Mouse (Mus musculus) hindbrain, embryonic 10.5 days (tissue): ENCODE data around the gene Hsd17b14. TPM values are rescaled to one million over a fixed set of nuclear protein-coding genes. Genes with fewer than 3 reads are reported as not detected.

ENCODE experiments used
- DNase-seq: peaks from one replicate; pipeline ENCODE4 v3.0.0-alpha.2; 2017; ENCODE audit warnings: low spot score
- H3K27ac ChIP-seq: fragments of 300-500 bp; sonication (generic); 2 replicates; pipeline ENCODE4 v1.5.1; 2016; ENCODE audit warnings: mild to moderate bottlenecking, moderate library complexity
- H3K27me3 ChIP-seq: fragments of 300-500 bp; sonication (generic); 2 replicates; pipeline ENCODE4 v1.6.1; 2016; ENCODE audit warnings: mild to moderate bottlenecking; ENCODE audit not compliant: poor library complexity, insufficient read depth, severe bottlenecking
- H3K36me3 ChIP-seq: fragments of 300-500 bp; sonication (generic); 2 replicates; pipeline ENCODE4 v1.6.1; 2016; ENCODE audit warnings: mild to moderate bottlenecking, moderate library complexity
- H3K4me1 ChIP-seq: fragments of 300-500 bp; sonication (generic); replicated peaks from 2 replicates; pipeline ENCODE4 v1.6.1; 2016; ENCODE audit warnings: mild to moderate bottlenecking
- H3K4me3 ChIP-seq: fragments of 300-500 bp; sonication (generic); 2 replicates; pipeline ENCODE4 v1.5.1; 2016; ENCODE audit warnings: mild to moderate bottlenecking, moderate library complexity
- H3K9me3 ChIP-seq: fragments of 300-500 bp; sonication (generic); 2 replicates; pipeline ENCODE4 v1.6.1; 2016; ENCODE audit warnings: mild to moderate bottlenecking, moderate library complexity
- WGBS: fragments of 180-500 bp; shearing (Covaris S2); methylation state at CpG from one replicate; pipeline ENCODE4 v1.1.7; 2016; 5-methylcytosine and 5-hydroxymethylcytosine counted together
- polyA plus RNA-seq: library from polyadenylated mRNA; unstranded; fragments of >200 nt; fragmentation: Nextera tagmentation; extraction: Ambion mirVana; gene quantifications from 2 replicates; pipeline ENCODE4 v1.2.1, GENCODE M21; 2016

Hsd17b14 gene
- polyA plus RNA-seq, 1 experiment from 2014 or later, result 1.1 TPM

DNA sequence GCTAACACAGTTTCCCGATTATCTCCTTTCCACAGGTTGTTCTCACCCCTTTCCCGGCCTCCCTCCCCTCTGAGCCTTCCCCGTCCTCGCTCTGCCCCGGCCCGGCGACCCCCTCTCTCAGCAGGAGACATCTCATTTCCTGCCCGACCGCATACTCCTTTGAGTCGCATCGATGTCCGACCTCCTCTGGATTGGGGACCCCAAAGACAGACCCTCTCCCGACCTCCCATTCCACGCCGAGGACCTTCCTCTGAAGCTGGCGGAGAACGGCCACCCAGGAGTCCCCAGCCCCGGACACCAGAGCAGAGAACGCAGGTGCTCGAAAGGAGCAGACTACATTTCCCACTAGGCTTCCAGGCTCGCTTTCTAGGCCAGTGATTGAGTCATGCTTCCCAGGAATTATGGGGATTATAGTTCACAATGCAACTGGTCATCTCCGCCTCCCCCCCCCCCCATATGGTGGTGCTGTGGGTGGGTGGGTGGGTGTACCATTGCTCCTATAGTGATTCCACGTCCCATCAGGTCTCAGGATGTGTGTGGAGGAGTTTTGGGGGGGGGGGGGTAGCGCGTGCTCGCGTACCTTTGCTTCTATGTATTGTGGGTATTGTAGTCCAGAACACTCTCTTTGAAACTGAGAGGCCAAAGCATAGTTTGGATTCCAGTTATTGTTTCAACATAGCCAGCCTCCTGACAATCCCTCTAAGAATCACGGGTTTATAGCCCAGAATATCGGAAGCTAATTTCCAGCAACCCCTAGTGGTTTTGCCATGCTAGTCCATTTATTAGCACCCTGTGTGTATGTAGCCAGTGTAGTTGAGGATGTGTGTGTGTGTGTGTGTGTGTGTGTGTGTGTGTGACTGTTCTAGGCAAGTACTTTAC, 16.3 kb upstream of the Hsd17b14 start:
- peak; percentile 67 for DNase-seq
- H3K4me1 ChIP-seq, result peaks cover 36% of the 10 kb centered on the region
- peak overlapping the region; percentile 67 for H3K4me3 ChIP-seq
- H3K27ac ChIP-seq, result peak overlapping the region; percentile 88
- 3% methylated on average over 29 of the region's 29 CpGs for WGBS
- no peaks in the 10 kb centered on the region for H3K9me3 ChIP-seq
- no peaks in the 10 kb centered on the region for H3K27me3 ChIP-seq
- no peaks in the 10 kb centered on the region for H3K36me3 ChIP-seq

DNA sequence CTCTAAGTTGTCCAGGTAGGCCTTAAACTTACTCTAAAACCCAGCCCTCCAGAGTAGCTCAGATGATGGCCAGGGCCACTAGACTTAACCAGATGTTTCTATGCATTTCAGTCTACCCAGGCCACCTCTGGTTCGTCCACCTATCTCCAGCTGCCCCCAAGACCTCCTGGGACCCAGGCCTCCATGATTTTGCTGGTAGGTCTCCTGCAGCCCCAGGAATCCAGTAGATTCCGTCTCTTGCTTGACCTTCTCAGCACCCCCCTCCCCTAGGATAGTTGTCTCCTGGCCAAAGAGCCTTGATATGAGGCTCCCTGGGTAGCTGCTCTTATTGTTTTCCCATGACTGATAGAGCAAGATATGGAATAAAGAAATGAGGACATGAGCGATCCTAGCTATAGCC, 15.6 kb upstream of the Hsd17b14 start:
- no peak for DNase-seq
- no peak overlapping the region for H3K4me3 ChIP-seq
- H3K27ac ChIP-seq, result no peak overlapping the region; the same call in 1 of the 2 replicates
- WGBS, result 86% methylated on average over 3 of the region's 3 CpGs
- H3K36me3 ChIP-seq, result no peaks in the 10 kb centered on the region
- no peaks in the 10 kb centered on the region; the same call in 1 of the 2 replicates for H3K9me3 ChIP-seq
- no peaks in the 10 kb centered on the region for H3K27me3 ChIP-seq
- H3K4me1 ChIP-seq, result peaks cover 33% of the 10 kb centered on the region

DNA sequence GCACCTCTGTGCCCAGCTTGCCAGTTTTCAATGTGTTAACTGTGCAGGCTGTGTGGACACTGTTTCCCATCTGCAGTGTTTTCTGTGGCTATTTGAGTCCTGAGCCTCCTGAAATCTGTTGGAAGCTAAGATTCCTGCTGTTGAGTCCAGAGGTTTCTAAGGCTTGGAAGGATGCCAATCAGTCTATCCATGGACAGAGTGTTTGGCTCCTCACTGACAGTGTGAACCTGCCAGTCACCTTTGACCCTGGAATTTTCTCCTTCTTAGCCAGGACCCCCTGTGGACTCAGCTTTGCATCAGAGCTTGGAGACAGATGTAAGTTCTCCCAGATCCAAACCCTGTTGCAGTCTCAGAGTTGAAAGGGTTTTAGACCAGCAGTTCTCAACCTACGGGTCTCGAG, 14.5 kb upstream of the Hsd17b14 start:
- Histone ChIP-seq H3K4me1 (peaks cover 27% of the 10 kb centered on the region), H3K9me3 (peaks cover 6% of the 10 kb centered on the region; the same call in 1 of the 2 replicates), H3K4me3 (no peak overlapping the region), H3K27me3 (no peaks in the 10 kb centered on the region), H3K36me3 (no peaks in the 10 kb centered on the region), H3K27ac (no peak overlapping the region)
- DNase-seq, result no peak
- WGBS, result 80% methylated on average over 2 of the region's 2 CpGs

DNA sequence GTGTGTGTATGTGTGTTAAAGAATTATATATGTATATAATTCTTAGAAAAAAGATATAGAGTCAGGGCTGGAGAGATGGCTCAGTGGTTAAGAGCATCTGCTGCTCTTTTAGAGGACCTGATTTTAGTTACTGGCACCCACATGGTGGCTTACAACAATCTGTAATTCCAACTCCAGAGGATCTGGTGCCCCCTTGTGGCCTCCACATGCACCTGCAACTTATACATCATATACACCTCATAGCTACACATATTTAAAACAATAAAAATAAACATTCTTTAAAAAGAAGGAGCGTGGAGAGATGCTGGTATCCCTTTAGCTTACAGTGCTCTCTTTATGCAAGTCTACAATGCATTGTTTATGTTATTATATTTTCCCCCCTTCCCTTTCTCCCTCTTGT, 10.2 kb upstream of the Hsd17b14 start:
- Histone ChIP-seq H3K4me1 (peaks cover 11% of the 10 kb centered on the region), H3K27ac (no peak overlapping the region), H3K36me3 (no peaks in the 10 kb centered on the region), H3K9me3 (peaks cover 6% of the 10 kb centered on the region; the same call in 1 of the 2 replicates), H3K4me3 (no peak overlapping the region), H3K27me3 (no peaks in the 10 kb centered on the region)
- WGBS, result 89% methylated on average over 1 of the region's 1 CpGs
- DNase-seq, result no peak

DNA sequence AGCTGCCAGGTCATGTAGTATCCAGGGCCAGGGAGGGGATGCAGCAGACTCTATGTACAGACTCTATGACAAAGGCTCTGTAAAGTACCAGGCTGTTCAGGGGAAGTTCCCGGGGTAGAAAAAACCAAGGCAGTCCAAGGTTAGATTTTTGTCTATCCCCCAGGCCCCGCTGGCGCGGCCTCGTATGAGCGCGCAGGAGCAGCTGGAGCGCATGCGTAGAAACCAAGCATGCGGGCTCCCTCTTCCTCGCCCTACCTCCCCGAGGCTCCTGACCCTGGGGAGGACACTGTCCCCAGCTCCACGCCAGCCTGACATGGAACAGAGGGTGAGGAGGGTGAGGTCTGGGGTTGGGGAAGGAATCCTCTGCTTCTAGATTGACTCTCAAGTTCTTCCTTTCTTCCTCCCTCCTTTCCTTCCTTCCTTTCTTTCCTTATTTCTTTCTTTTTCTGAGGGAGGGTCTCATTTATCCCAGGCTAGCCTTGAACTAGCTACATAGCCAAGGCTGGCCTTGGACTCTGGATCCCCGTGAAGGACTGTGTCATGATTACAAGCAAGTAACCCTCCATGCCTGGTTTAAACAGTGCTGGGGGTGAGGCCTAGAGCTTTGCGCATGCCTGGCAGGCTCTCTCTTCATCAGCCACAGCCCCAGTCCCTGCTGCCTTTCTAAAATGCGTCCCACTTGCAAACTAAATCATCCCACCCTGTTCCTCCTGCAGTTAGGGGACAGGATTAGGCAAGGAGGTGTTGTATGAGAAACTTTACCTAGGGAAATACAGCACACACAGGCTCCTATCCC, 4.9 kb upstream of the Hsd17b14 start:
- H3K36me3 ChIP-seq, result no peaks in the 10 kb centered on the region
- 0 out of 2 replicates have a peak overlapping the region, but pooled peaks have one; percentile 23 for H3K27ac ChIP-seq

DNA sequence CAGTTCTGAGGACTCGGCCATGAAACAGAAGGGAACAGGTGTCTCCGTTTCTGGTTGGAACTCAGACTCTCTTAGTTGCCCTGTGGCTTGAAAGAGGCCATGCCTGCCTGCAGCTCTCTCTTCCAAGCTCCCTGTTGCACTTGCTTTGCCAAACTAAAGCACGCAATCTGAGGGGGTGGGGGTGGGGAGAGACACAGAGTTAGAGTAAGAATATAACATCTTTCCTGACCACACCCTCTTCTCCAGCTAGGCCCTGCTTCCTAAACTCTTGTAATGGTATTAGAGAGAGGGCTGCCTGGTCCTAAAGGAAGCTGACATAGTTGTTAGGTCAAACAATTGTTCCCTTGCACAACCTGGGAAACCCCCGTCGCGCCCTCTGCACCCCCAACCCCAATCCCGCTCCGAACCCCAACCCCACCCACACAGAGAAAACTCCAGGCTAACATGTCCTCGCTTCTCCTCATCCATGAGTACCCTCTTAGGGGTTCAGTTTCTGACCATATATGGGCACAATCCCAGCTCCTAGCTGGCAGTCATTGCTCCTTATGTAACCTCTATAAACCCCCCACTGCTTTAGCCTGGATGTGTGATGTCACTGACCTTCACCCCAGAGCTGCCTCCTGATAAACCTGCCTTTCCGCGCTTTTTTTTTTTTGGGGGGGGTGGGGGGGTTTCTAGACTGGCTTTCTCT, 3.7 kb upstream of the Hsd17b14 start:
- Histone ChIP-seq H3K27ac (0 out of 2 replicates have a peak overlapping the region, but pooled peaks have one; percentile 23), H3K4me1 (peaks cover 11% of the 10 kb centered on the region), H3K36me3 (no peaks in the 10 kb centered on the region), H3K9me3 (no peaks in the 10 kb centered on the region), H3K4me3 (no peak overlapping the region), H3K27me3 (no peaks in the 10 kb centered on the region)
- 83% methylated on average over 11 of the region's 11 CpGs for WGBS
- no peak for DNase-seq

More for the DNA sequence above, 4.9 kb upstream of the Hsd17b14 start:
- WGBS, result 92% methylated on average over 16 of the region's 16 CpGs
- Histone ChIP-seq H3K9me3 (no peaks in the 10 kb centered on the region), H3K4me3 (no peak overlapping the region), H3K4me1 (peaks cover 9% of the 10 kb centered on the region), H3K27me3 (no peaks in the 10 kb centered on the region)
- no peak for DNase-seq

DNA sequence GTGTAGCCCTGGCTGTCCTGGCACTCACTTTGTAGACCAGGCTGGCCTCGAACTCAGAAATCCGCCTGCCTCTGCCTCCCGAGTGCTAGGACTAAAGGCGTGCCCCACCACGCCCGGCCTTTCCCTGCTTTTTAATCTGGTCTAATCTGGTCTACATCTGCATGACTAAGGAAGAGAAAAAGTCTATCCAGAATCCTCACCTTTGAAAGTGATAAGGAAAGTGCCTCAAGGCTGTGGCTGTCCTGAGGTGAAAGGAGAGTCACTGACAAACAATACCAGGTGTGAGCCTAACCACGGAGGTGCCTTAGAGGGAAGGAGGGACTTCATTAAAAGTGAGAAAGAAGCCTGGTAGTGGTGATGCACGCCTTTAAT, 3.2 kb upstream of the Hsd17b14 start:
- H3K4me1 ChIP-seq, result peaks cover 15% of the 10 kb centered on the region
- no peaks in the 10 kb centered on the region for H3K9me3 ChIP-seq
- H3K36me3 ChIP-seq, result no peaks in the 10 kb centered on the region
- no peak overlapping the region for H3K4me3 ChIP-seq
- H3K27me3 ChIP-seq, result no peaks in the 10 kb centered on the region
- no peak overlapping the region for H3K27ac ChIP-seq
- WGBS, result 85% methylated on average over 8 of the region's 8 CpGs
- no peak for DNase-seq

DNA sequence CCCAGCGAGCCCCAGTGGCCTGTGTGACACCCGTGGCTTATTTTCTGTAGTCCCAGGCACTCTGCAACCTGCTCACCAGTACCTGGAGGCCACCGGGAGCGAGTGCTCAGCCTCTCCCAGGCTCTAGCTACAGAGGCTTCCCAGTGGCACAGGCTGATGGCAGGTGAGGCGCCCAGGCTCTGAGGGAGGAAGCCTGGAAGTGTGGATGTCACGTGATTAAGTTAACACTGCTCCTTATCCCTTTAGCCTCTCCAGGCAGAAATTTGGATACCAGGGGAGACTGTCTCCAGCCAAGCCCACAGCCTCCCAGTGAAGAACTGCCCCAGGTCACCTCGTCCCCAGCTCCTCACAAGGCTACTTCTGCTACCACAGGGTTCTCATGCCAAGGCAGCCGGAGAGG, 1.2 kb upstream of the Hsd17b14 start:
- H3K27me3 ChIP-seq, result no peaks in the 10 kb centered on the region
- no peaks in the 10 kb centered on the region for H3K36me3 ChIP-seq
- peaks cover 15% of the 10 kb centered on the region for H3K4me1 ChIP-seq
- 71% methylated on average over 8 of the region's 8 CpGs for WGBS
- no peak overlapping the region for H3K4me3 ChIP-seq
- H3K9me3 ChIP-seq, result no peaks in the 10 kb centered on the region
- no peak for DNase-seq
- H3K27ac ChIP-seq, result peak overlapping the region; percentile 29

DNA sequence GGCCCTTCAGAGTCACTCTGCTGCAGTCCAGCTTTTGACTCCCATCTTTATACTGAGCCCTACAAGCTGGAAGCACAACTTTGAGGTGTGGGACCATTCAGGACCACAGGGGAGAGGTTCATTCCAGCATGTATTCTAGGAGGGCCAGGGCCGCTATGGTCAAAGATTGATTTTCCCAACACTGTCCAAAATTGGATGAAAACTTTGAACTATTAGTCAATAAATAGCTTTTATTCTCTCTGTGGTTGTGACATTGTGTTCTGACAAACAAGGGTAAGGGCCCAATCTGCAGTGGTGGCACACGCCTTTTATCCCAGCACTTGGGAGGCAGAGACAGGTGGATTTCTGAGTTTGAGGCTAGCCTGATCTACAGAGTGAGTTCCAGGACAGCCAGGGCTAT, 703 bp upstream of the Hsd17b14 start:
- H3K4me3 ChIP-seq, result no peak overlapping the region

DNA sequence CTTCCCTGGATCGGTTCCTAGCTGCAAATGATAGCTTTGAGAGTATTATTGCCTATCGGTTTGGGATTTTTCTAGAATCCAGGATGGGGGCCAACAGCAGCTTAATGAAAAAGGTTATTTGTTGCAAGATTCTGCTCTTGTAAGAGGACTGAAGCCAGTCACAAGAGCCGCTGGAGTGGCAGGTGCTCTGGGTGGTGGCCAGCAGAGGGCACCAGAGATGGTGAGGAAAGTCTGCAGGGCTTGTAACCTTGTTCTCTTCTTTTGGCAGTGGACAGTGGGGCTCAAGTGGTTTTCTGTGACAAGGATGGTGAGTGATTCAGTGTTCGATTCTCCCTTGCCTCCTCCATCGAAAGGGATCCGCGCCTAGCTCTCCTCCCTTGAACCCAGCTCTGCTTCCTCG, 1.1 kb downstream of the Hsd17b14 start:
- no peak overlapping the region for H3K27ac ChIP-seq
- no peak overlapping the region for H3K4me3 ChIP-seq
- WGBS, result 27% methylated on average over 8 of the region's 8 CpGs
- H3K4me1 ChIP-seq, result peaks cover 22% of the 10 kb centered on the region
- no peaks in the 10 kb centered on the region for H3K36me3 ChIP-seq
- H3K9me3 ChIP-seq, result no peaks in the 10 kb centered on the region
- no peaks in the 10 kb centered on the region for H3K27me3 ChIP-seq
- peak; percentile 84 for DNase-seq

More for the DNA sequence above, 703 bp upstream of the Hsd17b14 start:
- Histone ChIP-seq H3K27ac (peak overlapping the region; percentile 29; the same call in 1 of the 2 replicates), H3K9me3 (no peaks in the 10 kb centered on the region), H3K36me3 (no peaks in the 10 kb centered on the region), H3K4me1 (peaks cover 18% of the 10 kb centered on the region), H3K27me3 (no peaks in the 10 kb centered on the region)
- WGBS, result 91% methylated on average over 2 of the region's 2 CpGs
- no peak for DNase-seq

DNA sequence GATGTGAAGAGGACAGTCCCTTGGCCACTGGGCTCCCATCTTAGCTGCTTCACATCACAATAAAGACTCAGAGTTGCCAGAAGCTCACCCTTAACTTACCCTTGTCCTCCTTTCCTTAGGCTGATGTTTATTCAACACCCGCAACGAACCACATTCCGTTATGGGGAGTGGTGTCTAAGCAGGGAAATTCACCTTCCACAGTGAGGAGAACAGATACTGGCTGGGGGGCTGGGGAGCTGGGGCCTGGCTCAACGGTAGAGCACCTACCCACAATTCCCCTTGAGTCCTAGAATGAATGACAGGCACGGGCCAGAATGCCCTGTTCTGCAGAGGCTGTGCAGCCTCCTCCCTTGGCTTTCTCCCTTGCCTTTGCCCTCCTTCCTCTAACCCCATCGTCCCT, 4.2 kb downstream of the Hsd17b14 start:
- peaks cover 33% of the 10 kb centered on the region for H3K4me1 ChIP-seq
- peaks cover 2% of the 10 kb centered on the region; the same call in 1 of the 2 replicates for H3K27me3 ChIP-seq
- H3K36me3 ChIP-seq, result no peaks in the 10 kb centered on the region
- WGBS, result 67% methylated on average over 6 of the region's 6 CpGs
- no peak overlapping the region for H3K4me3 ChIP-seq
- no peaks in the 10 kb centered on the region for H3K9me3 ChIP-seq
- no peak overlapping the region for H3K27ac ChIP-seq
- DNase-seq, result no peak

DNA sequence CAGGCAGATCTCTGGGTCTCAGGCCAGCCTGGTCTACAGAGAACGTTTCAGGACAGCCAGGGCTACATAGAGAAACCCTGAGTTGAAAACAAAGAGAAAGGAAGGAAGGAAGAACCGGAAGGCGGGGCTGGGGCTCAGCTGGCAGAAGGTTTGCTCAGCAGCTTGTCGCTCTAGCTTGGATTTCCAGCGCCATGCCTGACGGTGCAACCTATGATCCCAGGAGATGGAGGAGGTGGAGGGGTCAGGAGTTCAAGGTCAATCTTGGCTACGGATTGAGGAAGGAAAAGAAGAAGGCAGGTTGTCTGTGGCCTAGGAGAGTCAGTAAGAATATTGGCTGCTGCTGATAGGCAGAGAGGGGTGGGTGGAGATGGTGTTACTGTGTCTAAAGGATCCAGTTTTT, 5.5 kb downstream of the Hsd17b14 start:
- H3K27me3 ChIP-seq, result peaks cover 2% of the 10 kb centered on the region; the same call in 1 of the 2 replicates
- no peak for DNase-seq
- H3K36me3 ChIP-seq, result no peaks in the 10 kb centered on the region
- no peak overlapping the region for H3K4me3 ChIP-seq
- H3K27ac ChIP-seq, result no peak overlapping the region
- 80% methylated on average over 7 of the region's 7 CpGs for WGBS
- no peaks in the 10 kb centered on the region for H3K9me3 ChIP-seq
- peaks cover 28% of the 10 kb centered on the region for H3K4me1 ChIP-seq
